Comparison of ENCODE assay signal across 8 mouse cellular contexts in the genomic region with DNA sequence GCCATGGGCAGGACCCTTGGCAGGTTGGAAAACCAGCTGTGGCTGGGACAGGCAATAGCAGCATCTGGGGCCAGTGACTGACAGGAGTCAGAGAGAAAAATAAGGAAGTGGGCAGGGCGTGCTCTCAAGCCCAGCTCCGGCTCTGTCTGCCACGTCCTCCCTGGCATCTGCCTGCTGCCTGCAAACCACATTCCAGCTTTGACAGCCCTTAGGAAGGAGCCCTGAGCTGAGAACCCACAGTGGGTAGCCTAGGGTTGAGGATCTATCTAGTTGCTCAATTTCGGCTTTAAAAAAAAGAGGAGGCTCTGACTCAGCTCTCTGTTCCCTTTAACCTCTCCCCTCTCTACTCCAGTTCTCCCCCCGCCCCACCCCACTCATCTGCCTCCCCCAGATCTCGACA. TPM values are rescaled to one million over a fixed set of nuclear protein-coding genes. Genes with fewer than 3 reads are reported as not detected.
DNase-seq lines count a peak whose midpoint lies in the region; ATAC-seq and TF ChIP-seq lines count a peak whose summit lies in the region.

No protein-coding gene starts in this region.

- H3K36me3 ChIP-seq in hindbrain, embryonic 10.5 days, result no peaks in the 10 kb centered on the region
- H3K36me3 ChIP-seq in hindbrain, embryonic 11.5 days (ENCODE audit: control insufficient read depth, insufficient read depth, low read length), result no peaks in the 10 kb centered on the region
- no peaks in the 10 kb centered on the region for H3K36me3 ChIP-seq in liver, postnatal 0 days (replicated peaks; ENCODE audit: insufficient read depth, low read length)
- H3K36me3 ChIP-seq in midbrain, embryonic 16.5 days (ENCODE audit: control insufficient read depth, insufficient read depth, low read length), result no peaks in the 10 kb centered on the region

- TF ChIP-seq CTCF in liver, postnatal 0 days (IDR thresholded peaks at IDR 0.05; ENCODE audit: low read depth), result no peak

- DNase-seq in hindbrain, embryonic 10.5 days (ENCODE audit: low spot score), result no peak
- no peak for DNase-seq in hindbrain, embryonic 11.5 days (ENCODE audit: low spot score)
- peak; percentile 58 for DNase-seq in liver, postnatal 0 days
- DNase-seq in spleen, postnatal 4 days (ENCODE audit: low spot score in 2 of 2), result peak; percentile 48 to 77
- no peak for DNase-seq in left cerebral cortex, adult 8-10 months (ENCODE audit: low spot score in 2 of 2)
- no peak for DNase-seq in gastrocnemius, postnatal 10 days

- 56% methylated on average over 6 of the region's 6 CpGs for WGBS in hindbrain, embryonic 10.5 days
- WGBS in hindbrain, embryonic 11.5 days, result 63% methylated on average over 6 of the region's 6 CpGs
- WGBS in liver, postnatal 0 days (ENCODE audit: insufficient replicate concordance), result 30% methylated on average over 6 of the region's 6 CpGs
- 56% methylated on average over 6 of the region's 6 CpGs for WGBS in midbrain, embryonic 16.5 days

- H3K9ac ChIP-seq in hindbrain, embryonic 11.5 days (ENCODE audit: low read depth, low read length), result no peak overlapping the region
- H3K9ac ChIP-seq in liver, postnatal 0 days (replicated peaks), result no peak overlapping the region
- no peak overlapping the region for H3K9ac ChIP-seq in midbrain, embryonic 16.5 days (ENCODE audit: low read depth, low read length)

- no peak overlapping the region for H3K4me3 ChIP-seq in hindbrain, embryonic 10.5 days
- H3K4me3 ChIP-seq in hindbrain, embryonic 11.5 days (ENCODE audit: low read depth, low read length), result no peak overlapping the region
- H3K4me3 ChIP-seq in brown adipose tissue, adult 24 weeks (ENCODE audit: insufficient read depth, low read depth, low read length), result no peak overlapping the region
- H3K4me3 ChIP-seq in liver, postnatal 0 days (ENCODE audit: low read depth, low read length), result no peak overlapping the region
- no peak overlapping the region for H3K4me3 ChIP-seq in midbrain, embryonic 16.5 days (ENCODE audit: low read depth, low read length)

- 0 out of 2 replicates have a peak, but pooled peaks cover 3% of the 10 kb centered on the region for H3K27me3 ChIP-seq in hindbrain, embryonic 10.5 days (ENCODE audit: insufficient read depth, poor library complexity, severe bottlenecking)
- no peaks in the 10 kb centered on the region for H3K27me3 ChIP-seq in hindbrain, embryonic 11.5 days (ENCODE audit: control insufficient read depth, insufficient read depth, low read length)
- H3K27me3 ChIP-seq in liver, postnatal 0 days (ENCODE audit: insufficient read depth, low read length), result no peaks in the 10 kb centered on the region
- no peaks in the 10 kb centered on the region for H3K27me3 ChIP-seq in midbrain, embryonic 16.5 days (ENCODE audit: control insufficient read depth, insufficient read depth, low read depth, low read length)

- ATAC-seq in hindbrain, embryonic 11.5 days (ENCODE audit: low FRiP score), result no peak
- ATAC-seq in liver, postnatal 0 days, result peak; percentile 47
- no peak for ATAC-seq in midbrain, embryonic 16.5 days

- H3K27ac ChIP-seq in hindbrain, embryonic 10.5 days, result 0 out of 2 replicates have a peak overlapping the region, but pooled peaks have one; percentile 23
- no peak overlapping the region for H3K27ac ChIP-seq in hindbrain, embryonic 11.5 days (ENCODE audit: low read depth, low read length)
- H3K27ac ChIP-seq in brown adipose tissue, adult 24 weeks (replicated peaks; ENCODE audit: low read depth, low read length), result peak overlapping the region; percentile 72
- H3K27ac ChIP-seq in liver, postnatal 0 days (ENCODE audit: low read depth), result peak overlapping the region; percentile 72
- H3K27ac ChIP-seq in midbrain, embryonic 16.5 days (ENCODE audit: low read length), result no peak overlapping the region

- H3K9me3 ChIP-seq in hindbrain, embryonic 10.5 days, result no peaks in the 10 kb centered on the region
- no peaks in the 10 kb centered on the region for H3K9me3 ChIP-seq in hindbrain, embryonic 11.5 days (ENCODE audit: control insufficient read depth, low read length)
- no peaks in the 10 kb centered on the region for H3K9me3 ChIP-seq in liver, postnatal 0 days (ENCODE audit: low read length)
- H3K9me3 ChIP-seq in midbrain, embryonic 16.5 days (replicated peaks; ENCODE audit: control insufficient read depth, low read length, poor library complexity, severe bottlenecking), result no peaks in the 10 kb centered on the region

- H3K4me2 ChIP-seq in hindbrain, embryonic 11.5 days (replicated peaks; ENCODE audit: low read depth, low read length), result no peak overlapping the region
- no peak overlapping the region for H3K4me2 ChIP-seq in liver, postnatal 0 days (ENCODE audit: low read depth, low read length)
- H3K4me2 ChIP-seq in midbrain, embryonic 16.5 days (ENCODE audit: low read length), result no peak overlapping the region

- no peak for TF ChIP-seq EP300 in liver, postnatal 0 days (IDR thresholded peaks at IDR 0.05; ENCODE audit: low read depth)

- H3K4me1 ChIP-seq in hindbrain, embryonic 10.5 days (replicated peaks), result peaks cover 40% of the 10 kb centered on the region
- no peaks in the 10 kb centered on the region for H3K4me1 ChIP-seq in hindbrain, embryonic 11.5 days (replicated peaks; ENCODE audit: control insufficient read depth, insufficient read depth, low read length)
- H3K4me1 ChIP-seq in brown adipose tissue, adult 24 weeks (ENCODE audit: control insufficient read depth, insufficient read depth, insufficient read length, low read length), result peaks cover 32% of the 10 kb centered on the region
- peaks cover 39% of the 10 kb centered on the region for H3K4me1 ChIP-seq in liver, postnatal 0 days (ENCODE audit: insufficient read depth)
- no peaks in the 10 kb centered on the region for H3K4me1 ChIP-seq in midbrain, embryonic 16.5 days (ENCODE audit: control insufficient read depth, insufficient read depth, low read length)

RNA-seq across cellular contexts. Expression of a gene that starts 11.6 kb away (rescaled TPM):
- 13.4 and 13.5 TPM in 2 replicates for polyA plus RNA-seq in hindbrain, embryonic 10.5 days (2016; fragmentation: Nextera tagmentation; extraction: Ambion mirVana)
- 7.3 and 8.3 TPM in 2 replicates for polyA plus RNA-seq in hindbrain, embryonic 11.5 days (2014; fragmentation: Nextera tagmentation; extraction: Ambion mirVana)
- 12.5 and 15.2 TPM in 2 replicates for polyA plus RNA-seq in brown adipose tissue, adult 24 weeks (2012; ENCODE audit: insufficient read depth, insufficient read length, missing spikeins)
- 6.0 and 6.4 TPM in 2 replicates for polyA plus RNA-seq in liver, postnatal 0 days (2015; fragmentation: Nextera tagmentation; extraction: Ambion mirVana)
- total RNA-seq in left cerebral cortex, adult 8-10 months (2022), result 10 to 100 TPM; 32.9 to 34.3 (median 33.8) TPM
- polyA plus RNA-seq in midbrain, embryonic 16.5 days (2015; fragmentation: Nextera tagmentation; extraction: Ambion mirVana), result 12.8 and 13.5 TPM in 2 replicates
- 10 to 100 TPM; 12.2 to 15.3 TPM for total RNA-seq in gastrocnemius, postnatal 10 days (2021)

RNA-seq across cellular contexts. Expression of a gene that starts 16.7 kb away (rescaled TPM):
- 12.8 and 15.9 TPM in 2 replicates for polyA plus RNA-seq in hindbrain, embryonic 10.5 days (2016; fragmentation: Nextera tagmentation; extraction: Ambion mirVana)
- 16.9 and 18.4 TPM in 2 replicates for polyA plus RNA-seq in hindbrain, embryonic 11.5 days (2014; fragmentation: Nextera tagmentation; extraction: Ambion mirVana)
- 4.5 and 5.0 TPM in 2 replicates for polyA plus RNA-seq in brown adipose tissue, adult 24 weeks (2012; ENCODE audit: insufficient read depth, insufficient read length, missing spikeins)
- polyA plus RNA-seq in liver, postnatal 0 days (2015; fragmentation: Nextera tagmentation; extraction: Ambion mirVana), result 5.5 and 6.1 TPM in 2 replicates
- total RNA-seq in left cerebral cortex, adult 8-10 months (2022), result 10 to 100 TPM; 56.7 to 58.0 (median 57.1) TPM
- polyA plus RNA-seq in midbrain, embryonic 16.5 days (2015; fragmentation: Nextera tagmentation; extraction: Ambion mirVana), result 22.6 and 25.0 TPM in 2 replicates
- 1 to 10 TPM; 8.0 to 9.5 TPM for total RNA-seq in gastrocnemius, postnatal 10 days (2021)

Comparison
In these comparisons a context has a peak if more than half of its experiments do, and no peak if none do; other contexts are left out.
1. H3K27ac ChIP-seq: peak in hindbrain, embryonic 10.5 days (single experiment), brown adipose tissue, adult 24 weeks (single experiment) and liver, postnatal 0 days (single experiment); none in hindbrain, embryonic 11.5 days (single experiment) and midbrain, embryonic 16.5 days (single experiment).
2. DNase-seq: peak in liver, postnatal 0 days (single experiment) and spleen, postnatal 4 days (2 of 2); none in hindbrain, embryonic 10.5 days (single experiment), hindbrain, embryonic 11.5 days (single experiment), left cerebral cortex, adult 8-10 months (0 of 2) and gastrocnemius, postnatal 10 days (single experiment).